Mouse (Mus musculus) spleen, adult 2 months (tissue): ENCODE results near the gene Ccdc141. TPM values are rescaled to one million over a fixed set of nuclear protein-coding genes. Genes with fewer than 3 reads are reported as not detected.

ENCODE experiments used
- DNase-seq, 2 experiments: peaks; one replicate each; pipeline versions ENCODE4 v3.0.0 to v3.0.0-alpha.2; 2012 to 2021; ENCODE audit warnings: low spot score in 2 of 2, low read depth in 1 of 2
- H3K27ac ChIP-seq: fragments of 200-500 bp; 2 replicates; pipeline ENCODE4 v1.5.1; 2012; ENCODE audit warnings: low read length, inconsistent platforms; ENCODE audit not compliant: insufficient read depth
- H3K27me3 ChIP-seq: fragments of 200-500 bp; 2 replicates; pipeline ENCODE4 v1.6.1; 2012; ENCODE audit warnings: mild to moderate bottlenecking, moderate library complexity, low read length, inconsistent platforms; ENCODE audit not compliant: control insufficient read depth, insufficient read depth
- H3K36me3 ChIP-seq: fragments of 200-500 bp; 2 replicates; pipeline ENCODE4 v1.6.1; 2012; ENCODE audit warnings: mild to moderate bottlenecking, low read length, inconsistent platforms; ENCODE audit not compliant: control insufficient read depth, insufficient read depth
- H3K4me1 ChIP-seq: fragments of 200-500 bp; 2 replicates; pipeline ENCODE4 v1.6.1; 2011; ENCODE audit warnings: inconsistent platforms; ENCODE audit not compliant: control insufficient read depth, insufficient read depth, insufficient read length
- H3K4me3 ChIP-seq: fragments of 200-500 bp; 2 replicates; pipeline ENCODE4 v1.5.1; 2011; ENCODE audit warnings: mild to moderate bottlenecking, inconsistent platforms; ENCODE audit not compliant: insufficient read depth, insufficient read length; ENCODE audit errors: extremely low read depth
- CTCF ChIP-seq: fragments of 200-500 bp; IDR thresholded peaks from 2 replicates; pipeline ENCODE4 v1.5.1; 2011; ENCODE audit warnings: mild to moderate bottlenecking, inconsistent platforms; ENCODE audit not compliant: insufficient read depth, insufficient read length, insufficient replicate concordance; ENCODE audit errors: extremely low read depth
- POLR2A ChIP-seq: fragments of 200-500 bp; IDR thresholded peaks from 2 replicates; pipeline ENCODE4 v1.6.1; 2011; ENCODE audit warnings: low read depth, low read length, inconsistent platforms
- WGBS: fragments of 180-500 bp; shearing (Covaris S2); methylation state at CpG from one replicate; pipeline ENCODE4 v1.1.7; 2018; 5-methylcytosine and 5-hydroxymethylcytosine counted together
- polyA plus RNA-seq: library from polyadenylated mRNA; depleted of rRNA; stranded (reverse); fragments of >200 nt; gene quantifications from 2 replicates; pipeline ENCODE4 v1.2.3, GENCODE M21; 2012

The Ccdc141 gene
- polyA plus RNA-seq, 1 experiment, result 0.77 TPM

DNA sequence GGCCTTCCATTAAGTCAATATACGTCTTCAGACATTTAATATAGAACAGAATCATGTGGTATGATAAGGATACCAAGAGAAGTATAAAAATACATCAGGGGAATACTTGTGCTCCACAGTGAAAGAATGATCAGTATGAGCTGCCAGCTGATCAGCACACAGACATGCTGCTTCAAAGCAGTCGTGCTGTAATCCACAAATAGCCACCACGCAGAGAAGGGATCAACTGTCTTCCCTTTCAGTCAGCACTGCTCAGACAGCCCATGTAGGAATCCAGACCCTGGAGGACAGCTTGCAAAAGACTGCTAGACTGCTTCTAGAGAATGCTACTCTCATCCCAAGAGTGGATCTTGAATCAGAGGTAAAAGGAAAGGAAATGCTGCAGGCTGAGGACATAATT is 127.5 kb downstream of the Ccdc141 start:
- Histone ChIP-seq H3K27ac (no peak overlapping the region), H3K36me3 (no peaks in the 10 kb centered on the region), H3K27me3 (no peaks in the 10 kb centered on the region), H3K4me3 (no peak overlapping the region), H3K4me1 (no peaks in the 10 kb centered on the region)
- TF ChIP-seq POLR2A (no peak), CTCF (no peak)
- WGBS, result 82% methylated on average over 3 of the region's 3 CpGs
- no peak for DNase-seq

DNA sequence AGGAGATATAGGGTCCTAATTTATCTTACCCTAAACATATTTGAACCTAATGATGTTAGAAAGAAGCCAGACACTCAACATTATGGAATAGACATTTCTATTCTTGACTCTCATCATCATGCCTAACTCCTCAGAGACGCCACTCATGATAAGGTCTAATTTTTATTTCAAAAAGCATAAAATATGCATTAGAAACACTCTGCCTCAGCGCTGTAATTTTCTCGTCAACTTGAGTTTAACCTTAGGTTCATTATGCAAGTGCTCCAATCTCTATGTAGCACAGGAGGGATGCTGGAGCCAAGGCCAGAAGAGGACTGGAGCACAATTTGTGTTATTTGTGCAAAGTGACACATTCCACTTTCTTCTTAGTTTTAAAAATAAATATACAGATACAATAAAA is 130.8 kb downstream of the Ccdc141 start:
- H3K27ac ChIP-seq, result no peak overlapping the region
- H3K27me3 ChIP-seq, result no peaks in the 10 kb centered on the region
- 85% methylated on average over 3 of the region's 3 CpGs for WGBS
- H3K36me3 ChIP-seq, result no peaks in the 10 kb centered on the region
- DNase-seq, result no peak
- no peak for TF ChIP-seq POLR2A
- no peak for TF ChIP-seq CTCF
- H3K4me3 ChIP-seq, result no peak overlapping the region
- H3K4me1 ChIP-seq, result no peaks in the 10 kb centered on the region

GRCm38 (mm10) chr2:77039281-77039680 is 131.2 kb downstream of the Ccdc141 start:
- Histone ChIP-seq H3K27me3 (no peaks in the 10 kb centered on the region), H3K36me3 (no peaks in the 10 kb centered on the region), H3K4me3 (no peak overlapping the region), H3K4me1 (no peaks in the 10 kb centered on the region), H3K27ac (no peak overlapping the region)
- TF ChIP-seq POLR2A (no peak), CTCF (no peak)
- no peak for DNase-seq
- 89% methylated on average over 4 of the region's 4 CpGs for WGBS

GRCm38 (mm10) chr2:77037211-77037610 is 133.2 kb downstream of the Ccdc141 start:
- no peaks in the 10 kb centered on the region for H3K27me3 ChIP-seq
- WGBS, result 85% methylated on average over 10 of the region's 10 CpGs
- H3K27ac ChIP-seq, result no peak overlapping the region
- H3K4me3 ChIP-seq, result no peak overlapping the region
- H3K36me3 ChIP-seq, result no peaks in the 10 kb centered on the region
- no peaks in the 10 kb centered on the region for H3K4me1 ChIP-seq
- no peak for DNase-seq
- TF ChIP-seq POLR2A, result no peak
- TF ChIP-seq CTCF, result no peak

DNA sequence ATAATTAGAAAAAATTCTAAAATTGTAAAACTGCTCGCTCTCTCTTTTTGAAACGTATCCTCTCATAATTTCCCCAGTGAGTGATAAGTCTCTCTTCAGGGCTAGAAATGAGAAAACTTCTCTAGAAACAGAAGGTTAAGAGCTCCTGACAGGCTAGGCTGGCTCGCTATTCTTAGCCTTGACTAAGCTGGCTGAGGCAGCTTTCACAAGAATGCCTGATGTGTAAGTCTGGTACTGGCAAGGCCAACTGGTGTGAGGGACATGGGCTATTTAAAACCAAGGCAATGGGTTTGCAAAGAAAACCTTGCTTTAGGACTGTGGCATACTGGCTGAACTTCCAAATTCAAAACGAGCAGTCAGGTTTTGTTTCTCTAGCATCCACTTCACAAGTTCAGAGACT is 136.3 kb downstream of the Ccdc141 start:
- Histone ChIP-seq H3K4me1 (no peaks in the 10 kb centered on the region), H3K4me3 (no peak overlapping the region), H3K27ac (no peak overlapping the region), H3K36me3 (no peaks in the 10 kb centered on the region), H3K27me3 (no peaks in the 10 kb centered on the region)
- 68% methylated on average over 4 of the region's 4 CpGs for WGBS
- no peak for DNase-seq
- no peak for TF ChIP-seq POLR2A
- no peak for TF ChIP-seq CTCF

- Histone ChIP-seq H3K4me1 (no peaks in the 10 kb centered on the region), H3K36me3 (no peaks in the 10 kb centered on the region), H3K27ac (no peak overlapping the region), H3K27me3 (no peaks in the 10 kb centered on the region), H3K4me3 (no peak overlapping the region)
- TF ChIP-seq CTCF, result no peak
- no peak for TF ChIP-seq POLR2A
- WGBS, result 88% methylated on average over 13 of the region's 13 CpGs
- no peak for DNase-seq
Observed at GRCm38 (mm10) chr2:77033322-77034060, 136.9 kb downstream of the Ccdc141 start.

DNA sequence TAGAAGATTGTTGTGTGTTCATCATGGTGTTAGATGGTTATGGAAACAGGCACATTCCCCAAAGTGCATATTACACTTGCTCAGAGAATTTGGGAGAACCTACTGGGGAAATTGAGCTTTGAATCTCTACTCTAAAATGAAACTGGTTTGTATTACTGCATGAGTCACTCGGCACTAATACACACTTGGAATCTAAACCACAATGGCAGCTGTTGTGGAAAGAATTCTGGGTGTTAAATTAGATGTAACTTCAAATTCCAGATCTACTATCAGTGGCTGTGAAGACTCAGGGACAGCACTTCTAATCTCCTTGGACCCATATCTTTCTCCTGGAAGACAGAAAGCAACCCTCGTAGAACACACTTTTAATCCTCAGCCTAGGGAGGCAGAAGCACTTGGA is 149.8 kb downstream of the Ccdc141 start:
- no peak for DNase-seq
- Histone ChIP-seq H3K27me3 (no peaks in the 10 kb centered on the region), H3K4me1 (no peaks in the 10 kb centered on the region), H3K4me3 (no peak overlapping the region), H3K27ac (no peak overlapping the region), H3K36me3 (no peaks in the 10 kb centered on the region)
- TF ChIP-seq POLR2A, result no peak
- no peak for TF ChIP-seq CTCF
- WGBS, result 87% methylated on average over 2 of the region's 2 CpGs
